ENCODE assay signal across 28 mouse cellular contexts in genomic region chr1:53741742-53742458, GRCm38 (mm10). TPM values are rescaled to one million over a fixed set of nuclear protein-coding genes. Genes with fewer than 3 reads are reported as not detected.
DNase-seq lines count a peak whose midpoint lies in the region; ATAC-seq and TF ChIP-seq lines count a peak whose summit lies in the region.
"Had no signal": no experiment of that assay in that cellular context is flagged by ENCODE, and none has a peak within 500 bp of the region (broad histone marks: within the 10 kb centered on the region; RNA-seq: fewer than 3 reads in every experiment).

No protein-coding gene starts in this region.

- WGBS in lung, postnatal 0 days, result 65% methylated on average over 3 of the region's 3 CpGs
- WGBS in lung, adult 2 months, result 56% methylated on average over 3 of the region's 3 CpGs
- WGBS in macrophage (ENCODE audit: missing documents), result 51% methylated on average over 3 of the region's 3 CpGs
- WGBS in midbrain, embryonic 15.5 days, result 89% methylated on average over 3 of the region's 3 CpGs

- no peak for TF ChIP-seq EP300 in lung, postnatal 0 days (IDR thresholded peaks at IDR 0.05)

- no peaks in the 10 kb centered on the region for H3K27me3 ChIP-seq in lung, postnatal 0 days (replicated peaks; ENCODE audit: insufficient read depth, low read length)
- no peaks in the 10 kb centered on the region for H3K27me3 ChIP-seq in midbrain, embryonic 15.5 days (replicated peaks)
- H3K27me3 ChIP-seq: heart, embryonic 13.5 days had no signal

- ATAC-seq in lung, postnatal 0 days, result no peak
- ATAC-seq in monocyte, adult 5-6 weeks (replicated peaks; ENCODE audit: insufficient number of reproducible peaks, low FRiP score, low TSS enrichment, poor library complexity, severe bottlenecking), result peak; percentile 68; the same call in 1 of the 2 replicates
- ATAC-seq in midbrain, embryonic 15.5 days (replicated peaks), result no peak
- ATAC-seq: activated CD4-positive, CD25-positive, alpha-beta regulatory T cell, adult 4 months; CD4-positive, CD25-positive, alpha-beta regulatory T cell, adult 4 months; forebrain, postnatal 0 days; hindbrain, postnatal 0 days; inflammation-experienced regulatory T-cells, adult 6 months had no signal

- no peak for TF ChIP-seq CTCF in lung, postnatal 0 days (IDR thresholded peaks at IDR 0.05)
- TF ChIP-seq CTCF in lung, adult 2 months (IDR thresholded peaks at IDR 0.05; ENCODE audit: insufficient read depth, low read length), result no peak
- no peak for TF ChIP-seq CTCF in bone marrow macrophage, adult 2 months (IDR thresholded peaks at IDR 0.05; ENCODE audit: low read depth, low read length)

- no peaks in the 10 kb centered on the region for H3K9me3 ChIP-seq in lung, postnatal 0 days (ENCODE audit: low read length)
- H3K9me3 ChIP-seq in midbrain, embryonic 15.5 days, result no peaks in the 10 kb centered on the region
- H3K9me3 ChIP-seq: heart, embryonic 10.5 days; heart, embryonic 13.5 days had no signal

- no peaks in the 10 kb centered on the region for H3K79me2 ChIP-seq in macrophage (ENCODE audit: inconsistent target)

- H3K4me2 ChIP-seq in lung, postnatal 0 days (replicated peaks; ENCODE audit: low read depth, low read length), result no peak overlapping the region
- H3K4me2 ChIP-seq in midbrain, embryonic 15.5 days, result no peak overlapping the region
- H3K4me2 ChIP-seq: heart, embryonic 13.5 days; hindbrain, embryonic 14.5 days had no signal

- no peak for TF ChIP-seq POLR2A in lung, adult 2 months (IDR thresholded peaks at IDR 0.05; ENCODE audit: borderline replicate concordance, extremely low read depth, low read depth, low read length)
- no peak for TF ChIP-seq POLR2A in bone marrow macrophage, adult 2 months (IDR thresholded peaks at IDR 0.05; ENCODE audit: borderline replicate concordance, low read depth, low read length)

- no peak overlapping the region for H3K4me3 ChIP-seq in lung, postnatal 0 days (ENCODE audit: low read depth, low read length)
- H3K4me3 ChIP-seq in lung, adult 2 months (replicated peaks; ENCODE audit: extremely low read depth, low read depth, low read length), result no peak overlapping the region
- H3K4me3 ChIP-seq in bone marrow macrophage, adult 2 months (ENCODE audit: insufficient read depth, low read length), result no peak overlapping the region
- no peak overlapping the region for H3K4me3 ChIP-seq in macrophage (ENCODE audit: inconsistent target)
- H3K4me3 ChIP-seq in midbrain, embryonic 15.5 days, result no peak overlapping the region
- H3K4me3 ChIP-seq: heart, adult 2 months; heart, embryonic 10.5 days; heart, embryonic 13.5 days had no signal

- peak; percentile 6 for DNase-seq in lung, postnatal 0 days (ENCODE audit: low spot score)
- DNase-seq in lung, adult 2 months, result no peak
- DNase-seq in thymus, postnatal 0 days (ENCODE audit: low spot score), result no peak
- no peak for DNase-seq in frontal cortex, adult 2 months (ENCODE audit: extremely low spot score in 1 of 2, low spot score in 1 of 2)
- DNase-seq: adrenal gland, adult 2 months; adrenal gland, postnatal 14 days; cerebellum, adult 18-20 months; cerebellum, adult 9-10 months; cerebellum, postnatal 14 days; forebrain, postnatal 0 days; gastrocnemius, postnatal 25 days; heart, adult 2 months; heart, postnatal 14 days; heart, postnatal 4 days had no signal

- no peak overlapping the region for H3K9ac ChIP-seq in lung, postnatal 0 days (replicated peaks; ENCODE audit: low read depth)
- H3K9ac ChIP-seq in midbrain, embryonic 15.5 days, result no peak overlapping the region
- H3K9ac ChIP-seq: forebrain, postnatal 0 days; heart, embryonic 13.5 days; hindbrain, embryonic 14.5 days had no signal

- no peak overlapping the region for H3K27ac ChIP-seq in lung, postnatal 0 days (ENCODE audit: low read length)
- H3K27ac ChIP-seq in bone marrow macrophage, adult 2 months (ENCODE audit: insufficient read depth, low read depth, low read length), result peak overlapping the region; percentile 76
- peak overlapping the region; percentile 60 for H3K27ac ChIP-seq in macrophage
- H3K27ac ChIP-seq in midbrain, embryonic 15.5 days, result no peak overlapping the region
- H3K27ac ChIP-seq: heart, adult 2 months; heart, embryonic 10.5 days; heart, embryonic 13.5 days; hindbrain, embryonic 14.5 days; hindbrain, postnatal 0 days had no signal

- no peaks in the 10 kb centered on the region for H3K4me1 ChIP-seq in lung, postnatal 0 days (ENCODE audit: insufficient read depth, low read depth, low read length)
- no peaks in the 10 kb centered on the region for H3K4me1 ChIP-seq in lung, adult 2 months (ENCODE audit: control insufficient read depth, insufficient read depth, low read length)
- H3K4me1 ChIP-seq in bone marrow macrophage, adult 2 months (ENCODE audit: control insufficient read depth, insufficient read depth, low read length), result peaks cover 14% of the 10 kb centered on the region
- H3K4me1 ChIP-seq in midbrain, embryonic 15.5 days, result no peaks in the 10 kb centered on the region
- H3K4me1 ChIP-seq: heart, embryonic 10.5 days; heart, embryonic 13.5 days had no signal

- H3K36me3 ChIP-seq in lung, postnatal 0 days (ENCODE audit: insufficient read depth, low read length), result no peaks in the 10 kb centered on the region
- no peaks in the 10 kb centered on the region for H3K36me3 ChIP-seq in macrophage (ENCODE audit: inconsistent target)
- H3K36me3 ChIP-seq in midbrain, embryonic 15.5 days (replicated peaks), result no peaks in the 10 kb centered on the region
- H3K36me3 ChIP-seq: heart, embryonic 10.5 days; heart, embryonic 13.5 days had no signal

RNA-seq across cellular contexts. Expression of gene Dnah7a, which starts 35.3 kb away (rescaled TPM):
- 1.8 and 3.0 TPM in 2 replicates for polyA plus RNA-seq in lung, postnatal 0 days (2015; fragmentation: Nextera tagmentation; extraction: Ambion mirVana)
- polyA plus RNA-seq in lung, adult 2 months (2012; rRNA removed), result 1.2 and 1.4 TPM in 2 replicates
- not detected in 2 replicates for polyA plus RNA-seq in bone marrow macrophage, adult 2 months (2012; ENCODE audit: insufficient read depth, insufficient read length, missing spikeins)
- not detected for total RNA-seq in macrophage (2018; cell fraction: chromatin; rRNA removed)
- total RNA-seq in macrophage (2018; cell fraction: cytosol; rRNA removed), result not detected
- not detected for total RNA-seq in macrophage (2018; cell fraction: nucleus; rRNA removed)
- not detected in 3 replicates for polyA plus RNA-seq in macrophage (2018)
- under 0.01 to 0.10 TPM in 2 of 3 replicates, not detected in the other for total RNA-seq in monocyte, adult 5-6 weeks (2017)
- polyA plus RNA-seq in thymus, postnatal 0 days (2015; fragmentation: Nextera tagmentation; extraction: Ambion mirVana), result 0.08 and 0.36 TPM in 2 replicates
- 10.4 and 12.5 TPM in 2 replicates for polyA plus RNA-seq in midbrain, embryonic 15.5 days (2015; fragmentation: Nextera tagmentation; extraction: Ambion mirVana)
- polyA plus RNA-seq in frontal cortex, adult 2 months (2012; rRNA removed), result 4.3 and 5.5 TPM in 2 replicates
- total RNA-seq: gastrocnemius, adult 8-10 months; gastrocnemius, postnatal 25 days; MEL had no signal
- polyA plus RNA-seq: adrenal gland, adult 2 months; C2C12 had no signal

RNA-seq across cellular contexts. Expression of gene Stk17b, which starts 43.1 kb away (rescaled TPM):
- 16.3 and 20.0 TPM in 2 replicates for polyA plus RNA-seq in lung, postnatal 0 days (2015; fragmentation: Nextera tagmentation; extraction: Ambion mirVana)
- 6.5 and 9.3 TPM in 2 replicates for polyA plus RNA-seq in lung, adult 2 months (2012; rRNA removed)
- polyA plus RNA-seq in bone marrow macrophage, adult 2 months (2012; ENCODE audit: insufficient read depth, insufficient read length, missing spikeins), result 81.1 TPM in 2 replicates
- total RNA-seq in macrophage (2018; cell fraction: chromatin; rRNA removed), result 100 to 1,000 TPM in 3 of 26 experiments, 10 to 100 TPM in 23; 17.8 to 199 (median 53.6) TPM
- total RNA-seq in macrophage (2018; cell fraction: cytosol; rRNA removed), result 10 to 100 TPM; 35.9 to 96.2 (median 56.5) TPM
- total RNA-seq in macrophage (2018; cell fraction: nucleus; rRNA removed), result 100 to 1,000 TPM in 5 of 26 experiments, 10 to 100 TPM in 21; 20.2 to 163 (median 49.6) TPM
- polyA plus RNA-seq in macrophage (2018), result 43.6 to 76.9 TPM (median 51.4 TPM) in 3 replicates
- 596 to 1,071 TPM (median 1,020 TPM) in 3 replicates for total RNA-seq in monocyte, adult 5-6 weeks (2017)
- polyA plus RNA-seq in thymus, postnatal 0 days (2015; fragmentation: Nextera tagmentation; extraction: Ambion mirVana), result 96.5 and 107 TPM in 2 replicates
- 3.4 and 5.3 TPM in 2 replicates for polyA plus RNA-seq in midbrain, embryonic 15.5 days (2015; fragmentation: Nextera tagmentation; extraction: Ambion mirVana)
- polyA plus RNA-seq in frontal cortex, adult 2 months (2012; rRNA removed), result 5.1 and 5.3 TPM in 2 replicates

Comparison
In these comparisons a context has a peak if more than half of its experiments do, and no peak if none do; other contexts are left out.
1. H3K27ac ChIP-seq: peak in bone marrow macrophage, adult 2 months (single experiment) and macrophage (single experiment); none in lung, postnatal 0 days (single experiment) and midbrain, embryonic 15.5 days (single experiment).